Mouse (Mus musculus): ENCODE results near the gene Akap7. TPM values are rescaled to one million over a fixed set of nuclear protein-coding genes. Genes with fewer than 3 reads are reported as not detected.

The Akap7 gene
- polyA plus RNA-seq, 1 experiment = 9.0 TPM

GRCm38 (mm10) chr10:25218746-25219145 lies 88.9 kb downstream of the Akap7 start:
- Histone ChIP-seq H3K79me2 (ENCODE audit: control insufficient read depth, insufficient read depth) (no peaks in the 10 kb centered on the region), H3K4me2 (ENCODE audit: low read depth) (no peak overlapping the region), H3K36me3 (ENCODE audit: control insufficient read depth, insufficient read depth) (no peaks in the 10 kb centered on the region), H3K27me3 (ENCODE audit: control insufficient read depth, insufficient read depth, insufficient read length) (no peaks in the 10 kb centered on the region), H3ac (ENCODE audit: control insufficient read depth, insufficient read length) (no peak overlapping the region), H3K4me3 (no peak overlapping the region)
- TF ChIP-seq SRF (IDR thresholded peaks at IDR 0.05; ENCODE audit: control insufficient read depth, insufficient read length, low read depth) (no peak), POLR2A (IDR thresholded peaks at IDR 0.05; ENCODE audit: insufficient read length, low read depth) (no peak), TCF12 (IDR thresholded peaks at IDR 0.05; ENCODE audit: insufficient read depth, poor library complexity, severe bottlenecking) (no peak), REST (IDR thresholded peaks at IDR 0.05; ENCODE audit: insufficient read depth, insufficient read length) (no peak), MYOG (IDR thresholded peaks at IDR 0.05; ENCODE audit: control insufficient read depth in 1 of 3, insufficient read depth in 1 of 3, insufficient read length in 2 of 3, low read depth in 2 of 3) (no peak)

DNA sequence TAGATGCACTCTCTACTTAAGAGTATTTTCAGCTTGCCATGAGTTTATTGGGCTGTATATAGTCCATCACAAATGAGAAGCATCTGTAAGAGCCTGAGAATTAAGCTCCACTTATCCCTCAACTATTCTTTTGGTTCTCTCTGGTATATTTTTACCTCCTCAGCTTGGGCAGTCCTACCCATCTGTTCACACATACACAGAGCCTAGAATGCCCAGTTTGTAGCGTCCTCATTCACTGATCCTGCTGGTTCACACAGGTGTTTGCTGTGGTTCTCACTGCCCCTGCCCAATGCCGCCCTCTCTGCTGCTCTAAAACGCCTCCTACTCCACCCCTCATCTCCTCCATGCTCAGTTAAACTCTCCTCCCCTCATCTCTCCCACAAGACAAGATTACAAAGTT lies 91.7 kb downstream of the Akap7 start:
- H3K36me3 ChIP-seq (ENCODE audit: control insufficient read depth, insufficient read depth) = no peaks in the 10 kb centered on the region
- no peak overlapping the region for H3ac ChIP-seq (ENCODE audit: control insufficient read depth, insufficient read length)
- no peak overlapping the region for H3K4me2 ChIP-seq (ENCODE audit: low read depth)

DNA sequence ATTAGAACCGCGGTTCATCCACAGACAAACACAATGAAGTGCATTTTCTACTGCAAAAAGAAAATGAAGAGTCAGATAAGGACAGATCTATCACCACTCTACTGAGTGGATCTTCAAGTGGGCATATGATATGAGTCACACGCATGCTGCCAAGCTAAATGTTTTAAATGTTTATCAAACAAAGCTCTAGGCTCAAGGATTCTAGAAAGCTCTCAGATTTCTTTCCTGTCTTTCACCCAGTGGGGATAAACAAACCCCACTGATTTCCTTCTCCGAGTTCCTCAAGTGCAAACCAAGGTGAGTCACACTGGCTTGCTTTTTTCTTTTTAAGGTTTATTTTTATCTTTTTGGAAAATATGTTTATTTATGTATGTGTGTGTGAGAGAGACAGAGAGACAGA lies 94.0 kb downstream of the Akap7 start:
- no peak overlapping the region for H3K4me2 ChIP-seq (ENCODE audit: low read depth)
- H3K79me2 ChIP-seq (ENCODE audit: control insufficient read depth, insufficient read depth) = no peaks in the 10 kb centered on the region
- no peak overlapping the region for H3ac ChIP-seq (ENCODE audit: control insufficient read depth, insufficient read length)
- no peaks in the 10 kb centered on the region for H3K36me3 ChIP-seq (ENCODE audit: control insufficient read depth, insufficient read depth)
- no peak overlapping the region for H3K4me3 ChIP-seq
- H3K27me3 ChIP-seq (ENCODE audit: control insufficient read depth, insufficient read depth, insufficient read length) = no peaks in the 10 kb centered on the region
- no peak for TF ChIP-seq E2F4 (IDR thresholded peaks at IDR 0.05; ENCODE audit: insufficient read depth)
- no peak for TF ChIP-seq SRF (IDR thresholded peaks at IDR 0.05; ENCODE audit: control insufficient read depth, insufficient read length, low read depth)
- no peak for TF ChIP-seq USF1 (IDR thresholded peaks at IDR 0.05; ENCODE audit: low read depth)
- no peak for TF ChIP-seq POLR2A (IDR thresholded peaks at IDR 0.05; ENCODE audit: insufficient read length, low read depth)
- TF ChIP-seq TCF12 (IDR thresholded peaks at IDR 0.05; ENCODE audit: insufficient read depth, poor library complexity, severe bottlenecking) = no peak
- TF ChIP-seq MYOD1 (IDR thresholded peaks at IDR 0.05; ENCODE audit: control insufficient read depth in 1 of 3, insufficient read length in 2 of 3, low read depth in 2 of 3) = no peak
- no peak for TF ChIP-seq CEBPB (IDR thresholded peaks at IDR 0.05; ENCODE audit: insufficient read depth, poor library complexity, severe bottlenecking)
- TF ChIP-seq REST (IDR thresholded peaks at IDR 0.05; ENCODE audit: insufficient read depth, insufficient read length) = no peak
- TF ChIP-seq MYOG (IDR thresholded peaks at IDR 0.05; ENCODE audit: control insufficient read depth in 1 of 3, insufficient read depth in 1 of 3, insufficient read length in 2 of 3, low read depth in 2 of 3) = no peak
- no peak for TF ChIP-seq POLR2AphosphoS2 (IDR thresholded peaks at IDR 0.05; ENCODE audit: insufficient read length, low read depth)
- no peak for TF ChIP-seq MAX (IDR thresholded peaks at IDR 0.05; ENCODE audit: low read depth)
- no peak for TF ChIP-seq TCF3 (IDR thresholded peaks at IDR 0.05; ENCODE audit: insufficient read length, low read depth)

More for the DNA sequence above, 91.7 kb downstream of the Akap7 start:
- H3K79me2 ChIP-seq (ENCODE audit: control insufficient read depth, insufficient read depth) = no peaks in the 10 kb centered on the region
- TF ChIP-seq POLR2AphosphoS2 (IDR thresholded peaks at IDR 0.05; ENCODE audit: insufficient read length, low read depth) (no peak), MYOD1 (IDR thresholded peaks at IDR 0.05; ENCODE audit: control insufficient read depth in 1 of 3, insufficient read length in 2 of 3, low read depth in 2 of 3) (no peak), MYOG (IDR thresholded peaks at IDR 0.05; ENCODE audit: control insufficient read depth in 1 of 3, insufficient read depth in 1 of 3, insufficient read length in 2 of 3, low read depth in 2 of 3) (no peak), TCF12 (IDR thresholded peaks at IDR 0.05; ENCODE audit: insufficient read depth, poor library complexity, severe bottlenecking) (no peak), USF1 (IDR thresholded peaks at IDR 0.05; ENCODE audit: low read depth) (no peak), POLR2A (IDR thresholded peaks at IDR 0.05; ENCODE audit: insufficient read length, low read depth) (no peak), REST (IDR thresholded peaks at IDR 0.05; ENCODE audit: insufficient read depth, insufficient read length) (no peak), SRF (IDR thresholded peaks at IDR 0.05; ENCODE audit: control insufficient read depth, insufficient read length, low read depth) (no peak), CEBPB (IDR thresholded peaks at IDR 0.05; ENCODE audit: insufficient read depth, poor library complexity, severe bottlenecking) (no peak), E2F4 (IDR thresholded peaks at IDR 0.05; ENCODE audit: insufficient read depth) (no peak), TCF3 (IDR thresholded peaks at IDR 0.05; ENCODE audit: insufficient read length, low read depth) (no peak), MAX (IDR thresholded peaks at IDR 0.05; ENCODE audit: low read depth) (no peak)
- H3K4me3 ChIP-seq = no peak overlapping the region
- H3K27me3 ChIP-seq (ENCODE audit: control insufficient read depth, insufficient read depth, insufficient read length) = no peaks in the 10 kb centered on the region

DNA sequence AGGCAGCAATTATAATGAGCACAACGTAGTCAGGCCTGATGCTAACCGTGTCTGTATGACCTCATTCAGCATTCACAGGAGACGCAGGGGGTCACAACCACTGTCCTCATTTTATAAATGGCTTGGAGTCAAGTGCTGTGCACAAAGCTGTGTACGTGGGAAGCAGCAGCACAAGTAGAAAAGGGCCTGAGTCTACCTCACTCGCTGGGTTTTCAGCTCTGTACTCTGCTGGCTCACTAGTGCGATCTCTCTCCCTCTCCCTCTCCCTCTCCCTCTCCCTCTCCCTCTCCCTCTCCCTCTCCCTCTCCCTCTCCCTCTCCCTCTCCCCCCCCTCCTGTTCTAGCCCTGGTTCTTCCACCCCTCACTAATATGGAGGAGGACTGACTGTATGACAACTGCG lies 99.1 kb downstream of the Akap7 start:
- no peaks in the 10 kb centered on the region for H3K79me2 ChIP-seq (ENCODE audit: control insufficient read depth, insufficient read depth)
- H3ac ChIP-seq (ENCODE audit: control insufficient read depth, insufficient read length) = no peak overlapping the region
- no peak overlapping the region for H3K4me2 ChIP-seq (ENCODE audit: low read depth)
- TF ChIP-seq TCF12 (IDR thresholded peaks at IDR 0.05; ENCODE audit: insufficient read depth, poor library complexity, severe bottlenecking) = no peak
- no peak for TF ChIP-seq E2F4 (IDR thresholded peaks at IDR 0.05; ENCODE audit: insufficient read depth)
- H3K36me3 ChIP-seq (ENCODE audit: control insufficient read depth, insufficient read depth) = no peaks in the 10 kb centered on the region
- H3K4me3 ChIP-seq = no peak overlapping the region
- no peaks in the 10 kb centered on the region for H3K27me3 ChIP-seq (ENCODE audit: control insufficient read depth, insufficient read depth, insufficient read length)

DNA sequence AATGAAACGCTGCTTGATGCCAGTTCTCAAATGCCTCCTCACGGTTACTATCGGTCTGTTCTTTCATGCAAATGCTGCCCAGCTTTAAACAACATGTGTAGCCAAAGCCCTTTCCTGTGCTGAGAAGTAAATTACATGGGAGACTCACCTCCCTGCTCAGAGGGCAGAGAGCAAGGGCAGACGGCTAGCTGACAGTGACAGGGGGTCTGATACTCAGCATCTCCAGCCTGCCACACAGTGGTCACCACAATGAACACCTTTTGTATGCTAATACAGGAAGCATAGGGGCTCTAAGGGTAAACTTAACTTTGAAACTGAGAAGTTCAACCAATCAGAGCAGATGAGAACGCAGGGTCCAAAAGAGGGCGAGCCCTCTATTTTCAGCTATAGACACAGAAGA lies 99.8 kb downstream of the Akap7 start:
- H3K36me3 ChIP-seq (ENCODE audit: control insufficient read depth, insufficient read depth) = no peaks in the 10 kb centered on the region
- no peaks in the 10 kb centered on the region for H3K27me3 ChIP-seq (ENCODE audit: control insufficient read depth, insufficient read depth, insufficient read length)

More for the DNA sequence above, 99.8 kb downstream of the Akap7 start:
- Histone ChIP-seq H3K4me3 (no peak overlapping the region), H3K4me2 (ENCODE audit: low read depth) (no peak overlapping the region), H3ac (ENCODE audit: control insufficient read depth, insufficient read length) (no peak overlapping the region), H3K79me2 (ENCODE audit: control insufficient read depth, insufficient read depth) (no peaks in the 10 kb centered on the region)
- TF ChIP-seq CEBPB (IDR thresholded peaks at IDR 0.05; ENCODE audit: insufficient read depth, poor library complexity, severe bottlenecking) = no peak
